Mouse (Mus musculus) liver, postnatal 0 days (tissue): ENCODE results near the gene Irs2.

Experiments
- CTCF ChIP-seq: sonication (generic); IDR thresholded peaks from 2 replicates; pipeline ENCODE4 v1.5.1; 2016; ENCODE audit warnings: antibody characterized with exemption, low read depth
- EP300 ChIP-seq: IDR thresholded peaks from 2 replicates; pipeline ENCODE4 v1.6.1; 2016; ENCODE audit warnings: antibody characterized with exemption, low read depth, mild to moderate bottlenecking

DNA sequence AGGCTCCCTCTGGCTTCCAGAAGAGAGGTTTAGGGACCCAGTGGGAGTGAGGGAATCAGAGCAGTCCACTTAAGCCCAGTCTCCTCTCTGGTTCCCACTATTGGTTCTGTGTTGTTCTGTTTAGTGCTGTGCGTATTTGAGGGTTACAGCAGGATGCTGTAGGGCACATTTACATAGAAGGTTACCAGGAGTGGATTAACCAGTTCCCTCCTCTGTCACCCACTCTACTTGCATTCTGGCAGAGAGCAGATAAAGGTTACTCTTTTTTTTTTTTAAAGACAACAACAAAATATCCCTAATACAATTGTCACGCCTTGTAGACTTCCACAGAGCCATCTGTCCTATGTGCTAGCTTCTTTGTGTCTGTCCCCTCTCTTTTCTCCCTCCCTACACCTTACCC lies 16.9 kb downstream of the Irs2 start:
- TF ChIP-seq CTCF: no peak
- TF ChIP-seq EP300: no peak
